Mouse (Mus musculus) E14TG2a.4 (cell line): ENCODE results near the gene Swi5.

Source experiments
- CTCF ChIP-seq: conservative IDR thresholded peaks from 2 replicates; pipeline ENCODE4 v1.5.1; 2014; ENCODE audit warnings: low read length
- NANOG ChIP-seq: IDR thresholded peaks from 2 replicates; pipeline ENCODE4 v1.6.1; 2014; ENCODE audit warnings: borderline replicate concordance, low read length, mixed read lengths
- POU5F1 ChIP-seq: IDR thresholded peaks from 2 replicates; pipeline ENCODE4 v1.6.1; 2014; ENCODE audit warnings: low read length, borderline replicate concordance

DNA sequence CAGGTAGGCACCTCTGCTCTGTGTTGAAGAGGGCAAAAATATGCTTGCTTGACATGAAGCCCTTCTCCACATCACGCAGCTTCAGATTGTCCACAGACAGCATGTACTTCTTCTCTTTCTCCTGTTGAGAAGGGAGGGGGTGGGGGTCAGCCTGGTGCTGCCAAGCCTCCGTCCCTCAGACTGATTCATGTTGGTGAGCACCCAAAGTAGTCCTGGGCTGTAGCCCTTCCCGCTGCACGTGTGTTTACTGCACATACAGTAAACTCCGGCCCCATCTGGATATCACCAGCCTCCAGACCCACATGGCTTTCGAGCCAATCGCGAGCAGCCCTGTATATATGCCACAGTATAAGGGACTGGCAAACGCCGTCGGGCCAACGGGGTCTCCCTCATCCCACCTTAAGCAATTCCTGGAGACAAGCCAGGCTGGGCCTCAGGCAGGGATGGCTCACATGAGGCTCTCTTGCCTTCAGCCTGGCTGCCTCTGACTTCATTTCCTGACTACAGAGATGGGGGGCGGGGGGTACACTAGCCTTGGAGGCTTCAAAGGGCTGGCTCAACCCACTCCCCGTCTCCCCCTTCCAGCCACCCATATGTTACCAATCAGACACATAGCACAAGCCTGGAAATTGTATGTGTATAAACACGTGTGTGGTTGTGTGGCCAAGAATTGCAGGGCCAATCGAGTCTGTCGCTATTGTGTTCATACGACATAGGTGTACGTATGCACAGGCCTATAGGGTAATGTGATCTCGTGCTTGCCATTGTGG, 29.2 kb upstream of the Swi5 start:
- TF ChIP-seq NANOG (no peak), CTCF (no peak), POU5F1 (no peak)
